Mouse (Mus musculus): ENCODE data around the gene Bach2.

Bach2 gene

GRCm38 (mm10) chr4:32223563-32223962 is 15.0 kb upstream of the Bach2 start:
- DNase-seq (ENCODE audit: extremely low spot score, low read depth, low spot score) = no peak

GRCm38 (mm10) chr4:32225191-32225590 is 13.4 kb upstream of the Bach2 start:
- no peak for DNase-seq (ENCODE audit: extremely low spot score, low read depth, low spot score)

- no peak for DNase-seq (ENCODE audit: extremely low spot score, low read depth, low spot score)
Measured at GRCm38 (mm10) chr4:32227970-32228557, 10.5 kb upstream of the Bach2 start.

- DNase-seq (ENCODE audit: extremely low spot score, low read depth, low spot score) = no peak
Measured at GRCm38 (mm10) chr4:32229266-32229665, 9.3 kb upstream of the Bach2 start.

- no peak for DNase-seq (ENCODE audit: extremely low spot score, low read depth, low spot score)
Measured at GRCm38 (mm10) chr4:32231258-32232055, 7.1 kb upstream of the Bach2 start.

- DNase-seq (ENCODE audit: extremely low spot score, low read depth, low spot score) = no peak
Measured at GRCm38 (mm10) chr4:32235920-32236705, 2.5 kb upstream of the Bach2 start.

- DNase-seq (ENCODE audit: extremely low spot score, low read depth, low spot score) = no peak
Measured at GRCm38 (mm10) chr4:32238921-32239748, 531 bp downstream of the Bach2 start.

GRCm38 (mm10) chr4:32239749-32240131 is 1.1 kb downstream of the Bach2 start:
- no peak for DNase-seq (ENCODE audit: extremely low spot score, low read depth, low spot score)

- no peak for DNase-seq (ENCODE audit: extremely low spot score, low read depth, low spot score)
Measured at GRCm38 (mm10) chr4:32240457-32241030, 1.9 kb downstream of the Bach2 start.

GRCm38 (mm10) chr4:32241351-32241980 is 2.9 kb downstream of the Bach2 start:
- no peak for DNase-seq (ENCODE audit: extremely low spot score, low read depth, low spot score)

GRCm38 (mm10) chr4:32242122-32242615 is 3.6 kb downstream of the Bach2 start:
- no peak for DNase-seq (ENCODE audit: extremely low spot score, low read depth, low spot score)

- no peak for DNase-seq (ENCODE audit: extremely low spot score, low read depth, low spot score)
Measured at GRCm38 (mm10) chr4:32243458-32243857, 4.9 kb downstream of the Bach2 start.

- DNase-seq (ENCODE audit: extremely low spot score, low read depth, low spot score) = no peak
Measured at GRCm38 (mm10) chr4:32244092-32244745, 5.6 kb downstream of the Bach2 start.

- no peak for DNase-seq (ENCODE audit: extremely low spot score, low read depth, low spot score)
Measured at GRCm38 (mm10) chr4:32245586-32245985, 7.0 kb downstream of the Bach2 start.

GRCm38 (mm10) chr4:32246020-32246419 is 7.4 kb downstream of the Bach2 start:
- DNase-seq (ENCODE audit: extremely low spot score, low read depth, low spot score) = no peak

- DNase-seq (ENCODE audit: extremely low spot score, low read depth, low spot score) = no peak
Measured at GRCm38 (mm10) chr4:32246801-32247200, 8.2 kb downstream of the Bach2 start.

- DNase-seq (ENCODE audit: extremely low spot score, low read depth, low spot score) = no peak
Measured at GRCm38 (mm10) chr4:32247463-32248113, 9.0 kb downstream of the Bach2 start.

GRCm38 (mm10) chr4:32248236-32248635 is 9.6 kb downstream of the Bach2 start:
- no peak for DNase-seq (ENCODE audit: extremely low spot score, low read depth, low spot score)

- no peak for DNase-seq (ENCODE audit: extremely low spot score, low read depth, low spot score)
Measured at GRCm38 (mm10) chr4:32248990-32249393, 10.4 kb downstream of the Bach2 start.

All from hindlimb bud, embryonic 11.5 days (tissue).